Mouse (Mus musculus): ENCODE data around the gene Miox. TPM values are rescaled to one million over a fixed set of nuclear protein-coding genes. Genes with fewer than 3 reads are reported as not detected.

The Miox gene
- polyA plus RNA-seq, 1 experiment from 2014 or later = 0.46 TPM

GRCm38 (mm10) chr15:89295580-89296165 is 38.5 kb upstream of the Miox start:
- no peaks in the 10 kb centered on the region for H3K27me3 ChIP-seq (replicated peaks; ENCODE audit: control insufficient read depth, insufficient read depth, low read length)
- 94% methylated on average over 8 of the region's 8 CpGs for WGBS
- no peaks in the 10 kb centered on the region for H3K9me3 ChIP-seq (ENCODE audit: control insufficient read depth, low read length)
- H3K36me3 ChIP-seq (ENCODE audit: control insufficient read depth, insufficient read depth, low read length) = peaks cover 25% of the 10 kb centered on the region
- H3K9ac ChIP-seq (ENCODE audit: low read depth, low read length) = no peak overlapping the region
- no peak overlapping the region for H3K4me2 ChIP-seq (ENCODE audit: low read depth, low read length)
- no peak overlapping the region for H3K27ac ChIP-seq (ENCODE audit: low read length)
- no peak overlapping the region for H3K4me3 ChIP-seq (ENCODE audit: low read length)
- ATAC-seq = no peak
- peaks cover 6% of the 10 kb centered on the region; the same call in 1 of the 2 replicates for H3K4me1 ChIP-seq (ENCODE audit: control insufficient read depth, insufficient read depth, low read length)

DNA sequence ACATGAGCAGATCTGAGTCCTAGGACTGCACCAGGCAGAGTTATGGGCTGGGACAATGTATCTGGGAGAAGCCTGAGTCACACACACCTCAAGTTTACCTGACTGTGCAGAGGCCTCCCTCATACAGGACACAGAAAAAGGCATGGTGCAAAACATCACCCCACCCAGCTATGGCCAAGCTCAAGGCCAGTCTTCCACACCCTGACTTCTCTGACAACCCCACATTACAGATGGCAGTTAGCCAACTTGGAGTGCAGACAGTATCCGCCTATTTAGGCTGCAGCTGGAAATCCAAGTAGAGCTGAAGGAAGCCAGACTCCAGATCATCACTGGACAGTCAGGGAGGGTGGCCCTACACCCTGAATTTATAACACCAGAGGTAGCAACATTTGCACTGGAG is 37.7 kb upstream of the Miox start:
- ATAC-seq = peak; percentile 62
- no peak overlapping the region for H3K4me3 ChIP-seq (ENCODE audit: low read length)
- H3K9ac ChIP-seq (ENCODE audit: low read depth, low read length) = no peak overlapping the region
- H3K36me3 ChIP-seq (ENCODE audit: control insufficient read depth, insufficient read depth, low read length) = peaks cover 28% of the 10 kb centered on the region
- no peak overlapping the region for H3K27ac ChIP-seq (ENCODE audit: low read length)
- 42% methylated on average over 1 of the region's 1 CpGs for WGBS
- H3K4me1 ChIP-seq (ENCODE audit: control insufficient read depth, insufficient read depth, low read length) = peaks cover 6% of the 10 kb centered on the region; the same call in 1 of the 2 replicates
- no peaks in the 10 kb centered on the region for H3K27me3 ChIP-seq (replicated peaks; ENCODE audit: control insufficient read depth, insufficient read depth, low read length)
- H3K9me3 ChIP-seq (ENCODE audit: control insufficient read depth, low read length) = no peaks in the 10 kb centered on the region
- H3K4me2 ChIP-seq (ENCODE audit: low read depth, low read length) = no peak overlapping the region

DNA sequence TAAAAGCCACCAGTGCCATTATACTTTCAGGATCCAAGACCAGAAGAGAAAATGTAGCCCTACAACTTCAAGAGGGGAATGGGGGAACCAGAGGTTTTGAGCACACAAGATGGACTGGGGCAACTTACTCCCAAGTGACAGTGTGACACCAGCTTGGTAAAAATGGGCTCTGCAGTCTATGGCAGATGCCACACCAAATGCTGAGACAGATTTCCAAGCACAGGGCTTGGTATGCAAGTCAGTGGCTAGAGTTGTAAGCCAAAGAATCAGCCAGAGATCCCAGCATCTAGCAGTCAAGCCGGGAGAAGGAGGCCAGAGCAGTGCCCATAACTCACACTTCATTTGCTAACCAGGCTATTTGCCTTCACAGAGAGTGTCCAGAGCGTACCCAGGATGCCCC is 36.5 kb upstream of the Miox start:
- no peak overlapping the region for H3K4me2 ChIP-seq (ENCODE audit: low read depth, low read length)

GRCm38 (mm10) chr15:89300180-89300579 is 34.0 kb upstream of the Miox start:
- Histone ChIP-seq H3K27ac (ENCODE audit: low read length) (no peak overlapping the region), H3K9me3 (ENCODE audit: control insufficient read depth, low read length) (no peaks in the 10 kb centered on the region), H3K4me3 (ENCODE audit: low read length) (no peak overlapping the region), H3K36me3 (ENCODE audit: control insufficient read depth, insufficient read depth, low read length) (peaks cover 35% of the 10 kb centered on the region), H3K4me2 (ENCODE audit: low read depth, low read length) (no peak overlapping the region), H3K4me1 (ENCODE audit: control insufficient read depth, insufficient read depth, low read length) (peaks cover 6% of the 10 kb centered on the region; the same call in 1 of the 2 replicates), H3K27me3 (replicated peaks; ENCODE audit: control insufficient read depth, insufficient read depth, low read length) (no peaks in the 10 kb centered on the region), H3K9ac (ENCODE audit: low read depth, low read length) (no peak overlapping the region)
- ATAC-seq = no peak
- WGBS = 92% methylated on average over 13 of the region's 13 CpGs

More for the DNA sequence above, 36.5 kb upstream of the Miox start:
- H3K9me3 ChIP-seq (ENCODE audit: control insufficient read depth, low read length) = no peaks in the 10 kb centered on the region
- no peaks in the 10 kb centered on the region for H3K27me3 ChIP-seq (replicated peaks; ENCODE audit: control insufficient read depth, insufficient read depth, low read length)
- WGBS = 95% methylated on average over 2 of the region's 2 CpGs
- H3K9ac ChIP-seq (ENCODE audit: low read depth, low read length) = no peak overlapping the region
- peaks cover 6% of the 10 kb centered on the region; the same call in 1 of the 2 replicates for H3K4me1 ChIP-seq (ENCODE audit: control insufficient read depth, insufficient read depth, low read length)
- no peak for ATAC-seq
- H3K27ac ChIP-seq (ENCODE audit: low read length) = no peak overlapping the region
- peaks cover 32% of the 10 kb centered on the region for H3K36me3 ChIP-seq (ENCODE audit: control insufficient read depth, insufficient read depth, low read length)
- no peak overlapping the region for H3K4me3 ChIP-seq (ENCODE audit: low read length)

- Histone ChIP-seq H3K36me3 (ENCODE audit: control insufficient read depth, insufficient read depth, low read length) (peaks cover 36% of the 10 kb centered on the region), H3K4me2 (ENCODE audit: low read depth, low read length) (no peak overlapping the region), H3K27me3 (replicated peaks; ENCODE audit: control insufficient read depth, insufficient read depth, low read length) (no peaks in the 10 kb centered on the region), H3K9me3 (ENCODE audit: control insufficient read depth, low read length) (no peaks in the 10 kb centered on the region), H3K4me3 (ENCODE audit: low read length) (no peak overlapping the region), H3K9ac (ENCODE audit: low read depth, low read length) (no peak overlapping the region), H3K4me1 (ENCODE audit: control insufficient read depth, insufficient read depth, low read length) (peaks cover 6% of the 10 kb centered on the region; the same call in 1 of the 2 replicates), H3K27ac (ENCODE audit: low read length) (no peak overlapping the region)
- ATAC-seq = no peak
- 96% methylated on average over 8 of the region's 8 CpGs for WGBS
Observed at GRCm38 (mm10) chr15:89300600-89300999, 33.6 kb upstream of the Miox start.

GRCm38 (mm10) chr15:89305966-89306365 is 28.2 kb upstream of the Miox start:
- 0 out of 2 replicates have a peak, but pooled peaks cover 5% of the 10 kb centered on the region for H3K4me1 ChIP-seq (ENCODE audit: control insufficient read depth, insufficient read depth, low read length)
- no peak overlapping the region for H3K9ac ChIP-seq (ENCODE audit: low read depth, low read length)
- WGBS = 68% methylated on average over 1 of the region's 1 CpGs
- H3K27ac ChIP-seq (ENCODE audit: low read length) = no peak overlapping the region
- peaks cover 26% of the 10 kb centered on the region for H3K36me3 ChIP-seq (ENCODE audit: control insufficient read depth, insufficient read depth, low read length)
- H3K4me3 ChIP-seq (ENCODE audit: low read length) = no peak overlapping the region
- no peak for ATAC-seq
- H3K4me2 ChIP-seq (ENCODE audit: low read depth, low read length) = no peak overlapping the region
- no peaks in the 10 kb centered on the region for H3K9me3 ChIP-seq (ENCODE audit: control insufficient read depth, low read length)
- H3K27me3 ChIP-seq (replicated peaks; ENCODE audit: control insufficient read depth, insufficient read depth, low read length) = no peaks in the 10 kb centered on the region

DNA sequence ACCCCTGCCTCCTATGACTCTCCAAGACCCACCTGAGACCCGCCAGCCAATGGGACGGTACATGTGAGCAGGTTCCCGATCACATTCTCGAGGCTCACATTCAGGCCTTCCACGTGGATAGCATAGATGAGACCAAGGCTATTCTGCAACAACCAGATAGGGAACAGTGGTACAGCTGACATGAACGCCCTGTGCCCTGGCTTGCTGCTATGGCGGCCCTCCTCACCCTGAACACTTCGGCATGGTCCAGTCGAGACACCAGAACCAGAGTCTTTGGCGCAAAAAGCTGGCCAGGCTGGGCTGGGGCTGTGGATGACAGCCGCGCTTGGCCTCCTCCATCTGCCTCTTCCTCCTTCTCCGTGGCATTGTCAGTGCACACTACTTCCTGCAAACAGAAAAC is 26.7 kb upstream of the Miox start:
- Histone ChIP-seq H3K27ac (ENCODE audit: low read length) (no peak overlapping the region), H3K4me1 (ENCODE audit: control insufficient read depth, insufficient read depth, low read length) (0 out of 2 replicates have a peak, but pooled peaks cover 5% of the 10 kb centered on the region), H3K27me3 (replicated peaks; ENCODE audit: control insufficient read depth, insufficient read depth, low read length) (no peaks in the 10 kb centered on the region), H3K9ac (ENCODE audit: low read depth, low read length) (no peak overlapping the region), H3K9me3 (ENCODE audit: control insufficient read depth, low read length) (no peaks in the 10 kb centered on the region), H3K4me3 (ENCODE audit: low read length) (no peak overlapping the region), H3K36me3 (ENCODE audit: control insufficient read depth, insufficient read depth, low read length) (peaks cover 19% of the 10 kb centered on the region), H3K4me2 (ENCODE audit: low read depth, low read length) (no peak overlapping the region)
- no peak for ATAC-seq
- whole genome bisulfite sequencing = 93% methylated on average over 13 of the region's 13 CpGs

DNA sequence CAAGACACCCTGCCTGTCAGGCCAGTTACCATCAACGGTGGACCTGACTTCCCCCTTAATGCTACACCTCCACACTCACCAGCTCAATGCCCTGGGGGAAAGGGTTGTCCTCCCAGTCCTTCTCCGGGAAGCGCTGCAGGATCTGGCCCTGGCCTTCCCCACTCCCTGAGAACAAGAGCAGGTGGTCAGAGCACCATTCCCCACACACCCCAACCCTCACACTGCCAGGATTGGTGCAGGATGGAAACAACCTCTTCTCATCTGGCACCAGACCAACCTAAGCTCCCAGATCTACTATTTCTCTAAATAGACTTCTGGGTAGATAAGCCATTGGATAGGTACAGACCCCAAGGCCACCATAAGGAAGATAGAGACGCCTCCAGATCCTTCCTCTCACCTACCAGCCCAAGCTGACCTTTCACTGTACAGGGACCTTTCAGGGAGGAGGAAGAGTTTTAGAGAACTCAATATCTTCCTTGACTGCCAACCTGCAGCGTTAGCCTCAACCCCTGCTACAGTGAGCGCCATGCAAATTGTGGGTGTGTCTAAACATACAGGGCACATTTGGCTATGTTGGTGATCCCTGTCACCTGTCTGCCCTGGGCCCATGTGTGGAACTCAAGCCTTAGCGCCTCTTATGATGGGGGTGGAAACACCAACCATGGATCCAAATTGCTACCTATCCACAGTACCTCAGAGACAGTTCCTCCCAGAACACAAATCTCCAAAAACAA is 25.6 kb upstream of the Miox start:
- no peak overlapping the region for H3K4me2 ChIP-seq (ENCODE audit: low read depth, low read length)
- ATAC-seq = peak; percentile 55; the same call in 1 of the 2 replicates
- H3K4me3 ChIP-seq (ENCODE audit: low read length) = no peak overlapping the region

DNA sequence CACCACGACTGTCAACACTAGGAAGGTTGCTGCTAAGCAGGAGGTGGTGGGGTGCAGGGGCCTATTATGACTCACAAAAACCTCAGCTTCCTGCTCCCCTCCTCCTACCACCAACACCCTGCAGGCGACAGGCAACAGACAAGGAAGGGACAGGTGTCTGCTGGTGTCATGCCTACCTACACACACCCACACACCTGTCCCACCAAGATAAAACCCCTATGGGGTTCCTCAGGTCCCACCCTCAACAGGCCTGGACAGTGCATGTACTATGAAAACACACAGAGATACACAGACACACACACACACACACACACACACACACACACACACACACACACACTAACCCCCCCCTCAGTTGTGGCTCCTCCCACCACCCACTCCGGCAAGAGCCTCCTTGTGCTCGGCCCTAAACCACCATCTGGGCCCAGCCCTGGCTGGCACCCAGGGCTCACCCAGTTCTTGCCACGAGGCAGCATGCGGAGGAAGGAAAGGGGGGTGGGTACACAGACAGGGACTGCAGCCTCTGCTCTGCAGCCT is 24.2 kb upstream of the Miox start:
- 54% methylated on average over 6 of the region's 6 CpGs for WGBS

More for the DNA sequence above, 25.6 kb upstream of the Miox start:
- Histone ChIP-seq H3K27ac (ENCODE audit: low read length) (no peak overlapping the region), H3K4me1 (ENCODE audit: control insufficient read depth, insufficient read depth, low read length) (peaks cover 9% of the 10 kb centered on the region), H3K27me3 (replicated peaks; ENCODE audit: control insufficient read depth, insufficient read depth, low read length) (no peaks in the 10 kb centered on the region), H3K36me3 (ENCODE audit: control insufficient read depth, insufficient read depth, low read length) (peaks cover 12% of the 10 kb centered on the region), H3K9me3 (ENCODE audit: control insufficient read depth, low read length) (no peaks in the 10 kb centered on the region), H3K9ac (ENCODE audit: low read depth, low read length) (no peak overlapping the region)
- 88% methylated on average over 7 of the region's 7 CpGs for WGBS

More for the DNA sequence above, 24.2 kb upstream of the Miox start:
- peaks cover 9% of the 10 kb centered on the region for H3K36me3 ChIP-seq (ENCODE audit: control insufficient read depth, insufficient read depth, low read length)
- ATAC-seq = no peak
- H3K4me1 ChIP-seq (ENCODE audit: control insufficient read depth, insufficient read depth, low read length) = peaks cover 17% of the 10 kb centered on the region
- H3K4me2 ChIP-seq (ENCODE audit: low read depth, low read length) = no peak overlapping the region
- no peaks in the 10 kb centered on the region for H3K27me3 ChIP-seq (replicated peaks; ENCODE audit: control insufficient read depth, insufficient read depth, low read length)
- H3K9me3 ChIP-seq (ENCODE audit: control insufficient read depth, low read length) = no peaks in the 10 kb centered on the region
- H3K27ac ChIP-seq (ENCODE audit: low read length) = no peak overlapping the region
- no peak overlapping the region for H3K9ac ChIP-seq (ENCODE audit: low read depth, low read length)
- H3K4me3 ChIP-seq (ENCODE audit: low read length) = no peak overlapping the region

Data from intestine, embryonic 16.5 days (tissue).